Mouse (Mus musculus) lung, adult 2 months (tissue): ENCODE data around the gene Tlr5. TPM values are rescaled to one million over a fixed set of nuclear protein-coding genes. Genes with fewer than 3 reads are reported as not detected.

Experiments
- DNase-seq: peaks from one replicate; pipeline ENCODE4 v3.0.0; 2022
- H3K4me1 ChIP-seq: fragments of 200-500 bp; 2 replicates; pipeline ENCODE4 v1.6.1; 2011; ENCODE audit warnings: low read length; ENCODE audit not compliant: control insufficient read depth, insufficient read depth
- H3K4me3 ChIP-seq: fragments of 200-500 bp; replicated peaks from 2 replicates; pipeline ENCODE3; 2011; ENCODE audit warnings: low read depth, mild to moderate bottlenecking, control low read depth, low read length; ENCODE audit errors: extremely low read depth
- CTCF ChIP-seq: fragments of 200-500 bp; IDR thresholded peaks from 2 replicates; pipeline ENCODE4 v1.5.1; 2011; ENCODE audit warnings: mild to moderate bottlenecking, low read length, control low read depth; ENCODE audit not compliant: insufficient read depth
- POLR2A ChIP-seq: fragments of 200-500 bp; IDR thresholded peaks from 2 replicates; pipeline ENCODE4 v1.6.1; 2011; ENCODE audit warnings: low read depth, mild to moderate bottlenecking, control low read depth, low read length, borderline replicate concordance; ENCODE audit errors: extremely low read depth
- WGBS: fragments of 180-500 bp; shearing (Covaris S2); methylation state at CpG from one replicate; pipeline ENCODE4 v1.1.7; 2018; 5-methylcytosine and 5-hydroxymethylcytosine counted together
- polyA plus RNA-seq: library from polyadenylated mRNA; depleted of rRNA; stranded (reverse); fragments of >200 nt; gene quantifications from 2 replicates; pipeline ENCODE4 v1.2.3, GENCODE M21; 2012; rRNA removed

Tlr5 gene
- polyA plus RNA-seq: 6.1 and 7.4 TPM in 2 replicates

- Histone ChIP-seq H3K4me3 (peak within 1 kb of the TSS; percentile 78), H3K4me1 (peaks cover 11% of the 10 kb centered on the region)
- peak; percentile 69 for DNase-seq
- 13% methylated on average over 21 of the region's 21 CpGs for WGBS
- TF ChIP-seq POLR2A (no peak), CTCF (no peak)
These were observed at the start of gene Tlr5 for GRCm38 (mm10) chr1:182954287-182955046. TSS of gene Tlr5 (plus strand) at chr1:182954788.

GRCm38 (mm10) chr1:182905669-182906068 lies 48.9 kb upstream of the Tlr5 start:
- WGBS: 32% methylated on average over 3 of the region's 3 CpGs
- DNase-seq: no peak
- H3K4me3 ChIP-seq: no peak overlapping the region
- peaks cover 2% of the 10 kb centered on the region; the same call in 1 of the 2 replicates for H3K4me1 ChIP-seq
- TF ChIP-seq POLR2A: no peak
- TF ChIP-seq CTCF: no peak

GRCm38 (mm10) chr1:182908050-182909036 lies 46.2 kb upstream of the Tlr5 start:
- 15% methylated on average over 14 of the region's 14 CpGs for whole genome bisulfite sequencing
- peaks cover 2% of the 10 kb centered on the region; the same call in 1 of the 2 replicates for H3K4me1 ChIP-seq
- TF ChIP-seq POLR2A (no peak), CTCF (no peak)
- no peak overlapping the region for H3K4me3 ChIP-seq
- DNase-seq: peak; percentile 85

- Histone ChIP-seq H3K4me3 (no peak overlapping the region), H3K4me1 (peaks cover 2% of the 10 kb centered on the region; the same call in 1 of the 2 replicates)
- 73% methylated on average over 3 of the region's 3 CpGs for WGBS
- no peak for DNase-seq
- TF ChIP-seq POLR2A (no peak), CTCF (no peak)
These were observed 45.5 kb upstream of the Tlr5 start for GRCm38 (mm10) chr1:182909066-182909465.

GRCm38 (mm10) chr1:182909596-182909995 lies 45.0 kb upstream of the Tlr5 start:
- no peak for TF ChIP-seq POLR2A
- TF ChIP-seq CTCF: no peak
- no peak for DNase-seq
- peaks cover 2% of the 10 kb centered on the region; the same call in 1 of the 2 replicates for H3K4me1 ChIP-seq
- no peak overlapping the region for H3K4me3 ChIP-seq
- WGBS: 87% methylated on average over 5 of the region's 5 CpGs

- Histone ChIP-seq H3K4me1 (peaks cover 2% of the 10 kb centered on the region; the same call in 1 of the 2 replicates), H3K4me3 (no peak overlapping the region)
- no peak for DNase-seq
- TF ChIP-seq CTCF (no peak), POLR2A (no peak)
- WGBS: 79% methylated on average over 2 of the region's 2 CpGs
These were observed 42.0 kb upstream of the Tlr5 start for GRCm38 (mm10) chr1:182912591-182912990.

GRCm38 (mm10) chr1:182914121-182914908 lies 40.3 kb upstream of the Tlr5 start:
- TF ChIP-seq POLR2A (no peak), CTCF (no peak)
- WGBS: 74% methylated on average over 4 of the region's 4 CpGs
- no peak for DNase-seq
- H3K4me1 ChIP-seq: no peaks in the 10 kb centered on the region
- no peak overlapping the region for H3K4me3 ChIP-seq

- TF ChIP-seq POLR2A (no peak), CTCF (no peak)
- WGBS: 98% methylated on average over 5 of the region's 5 CpGs
- Histone ChIP-seq H3K4me1 (no peaks in the 10 kb centered on the region), H3K4me3 (no peak overlapping the region)
- no peak for DNase-seq
These were observed 38.4 kb upstream of the Tlr5 start for GRCm38 (mm10) chr1:182916166-182916565.
